Mouse (Mus musculus): ENCODE data around the gene Klf3.

The Klf3 gene

GRCm38 (mm10) chr5:64802795-64803719, at the start of gene Klf3:
Gene Klf3 (plus strand): TSS chr5:64803388.
- peak in 1 of 2 experiments; percentile 79 for DNase-seq (ENCODE audit: low spot score in 2 of 2)

- DNase-seq (ENCODE audit: low spot score in 2 of 2) = no peak
Observed at GRCm38 (mm10) chr5:64762295-64762694, 40.9 kb upstream of the Klf3 start.

- no peak for DNase-seq (ENCODE audit: low spot score in 2 of 2)
Observed at GRCm38 (mm10) chr5:64764452-64764851, 38.7 kb upstream of the Klf3 start.

- DNase-seq (ENCODE audit: low spot score in 2 of 2) = no peak
Observed at GRCm38 (mm10) chr5:64765765-64766164, 37.4 kb upstream of the Klf3 start.

- DNase-seq (ENCODE audit: low spot score in 2 of 2) = no peak
Observed at GRCm38 (mm10) chr5:64766626-64767025, 36.6 kb upstream of the Klf3 start.

- no peak for DNase-seq (ENCODE audit: low spot score in 2 of 2)
Observed at GRCm38 (mm10) chr5:64771619-64772018, 31.6 kb upstream of the Klf3 start.

- no peak for DNase-seq (ENCODE audit: low spot score in 2 of 2)
Observed at GRCm38 (mm10) chr5:64778211-64778610, 25.0 kb upstream of the Klf3 start.

GRCm38 (mm10) chr5:64779285-64779684, 23.9 kb upstream of the Klf3 start:
- DNase-seq (ENCODE audit: low spot score in 2 of 2) = no peak

- DNase-seq (ENCODE audit: low spot score in 2 of 2) = no peak
Observed at GRCm38 (mm10) chr5:64780778-64781177, 22.4 kb upstream of the Klf3 start.

GRCm38 (mm10) chr5:64788175-64788574, 15.0 kb upstream of the Klf3 start:
- DNase-seq (ENCODE audit: low spot score in 2 of 2) = no peak

GRCm38 (mm10) chr5:64798209-64798608, 5.0 kb upstream of the Klf3 start:
- DNase-seq (ENCODE audit: low spot score in 2 of 2) = no peak

- no peak for DNase-seq (ENCODE audit: low spot score in 2 of 2)
Observed at GRCm38 (mm10) chr5:64801545-64801944, 1.6 kb upstream of the Klf3 start.

- DNase-seq (ENCODE audit: low spot score in 2 of 2) = no peak
Observed at GRCm38 (mm10) chr5:64802143-64802542, 1.0 kb upstream of the Klf3 start.

GRCm38 (mm10) chr5:64803720-64804462, 703 bp downstream of the Klf3 start:
- DNase-seq (ENCODE audit: low spot score in 2 of 2) = no peak

- DNase-seq (ENCODE audit: low spot score in 2 of 2) = no peak
Observed at GRCm38 (mm10) chr5:64805131-64805872, 2.1 kb downstream of the Klf3 start.

- peak in 1 of 2 experiments; percentile 52 for DNase-seq (ENCODE audit: low spot score in 2 of 2)
Observed at GRCm38 (mm10) chr5:64805873-64806505, 2.8 kb downstream of the Klf3 start.

- no peak for DNase-seq (ENCODE audit: low spot score in 2 of 2)
Observed at GRCm38 (mm10) chr5:64806600-64806999, 3.4 kb downstream of the Klf3 start.

- no peak for DNase-seq (ENCODE audit: low spot score in 2 of 2)
Observed at GRCm38 (mm10) chr5:64807159-64807558, 4.0 kb downstream of the Klf3 start.

GRCm38 (mm10) chr5:64807603-64808002, 4.4 kb downstream of the Klf3 start:
- DNase-seq (ENCODE audit: low spot score in 2 of 2) = no peak

GRCm38 (mm10) chr5:64808106-64809010, 5.2 kb downstream of the Klf3 start:
- DNase-seq (ENCODE audit: low spot score in 2 of 2) = no peak

GRCm38 (mm10) chr5:64809257-64809656, 6.1 kb downstream of the Klf3 start:
- no peak for DNase-seq (ENCODE audit: low spot score in 2 of 2)
